Mouse (Mus musculus) midbrain, postnatal 0 days (tissue): Measurements from ENCODE around the gene Cdc42bpg. TPM values are rescaled to one million over a fixed set of nuclear protein-coding genes. Genes with fewer than 3 reads are reported as not detected.
A peak's percentile ranks its signal among the peaks of the same experiment; 100 is the strongest.

ENCODE experiments used
- ATAC-seq: fragments of 200-750 bp; cut with Nextera tagmentation; 2 replicates; pipeline ENCODE4 v1.8.0; 2017; ENCODE audit warnings: moderate number of reproducible peaks, mild to moderate bottlenecking, moderate TSS enrichment, moderate library complexity; ENCODE audit not compliant: low FRiP score
- DNase-seq: peaks from one replicate; pipeline ENCODE4 v3.0.0-alpha.2; 2015; ENCODE audit warnings: low spot score
- H3K27ac ChIP-seq: fragments of 300-500 bp; sonication (generic); 2 replicates; pipeline ENCODE4 v1.5.1; 2014; ENCODE audit warnings: low read depth, mild to moderate bottlenecking, low read length, mixed read lengths
- H3K27me3 ChIP-seq: fragments of 300-500 bp; sonication (generic); 2 replicates; pipeline ENCODE4 v1.6.1; 2014; ENCODE audit warnings: low read length, control low read depth, mixed read lengths; ENCODE audit not compliant: insufficient read depth
- H3K36me3 ChIP-seq: fragments of 300-500 bp; sonication (generic); 2 replicates; pipeline ENCODE4 v1.6.1; 2014; ENCODE audit warnings: low read length, control low read depth, mixed read lengths; ENCODE audit not compliant: insufficient read depth
- H3K4me1 ChIP-seq: fragments of 300-500 bp; sonication (generic); 2 replicates; pipeline ENCODE4 v1.6.1; 2014; ENCODE audit warnings: mild to moderate bottlenecking, control low read depth, antibody characterized with exemption, low read length, mixed read lengths; ENCODE audit not compliant: insufficient read depth
- H3K4me2 ChIP-seq: fragments of 300-500 bp; sonication (generic); 2 replicates; pipeline ENCODE4 v1.6.1; 2014; ENCODE audit warnings: low read depth, mild to moderate bottlenecking, low read length, mixed read lengths; ENCODE audit not compliant: poor library complexity, severe bottlenecking
- H3K4me3 ChIP-seq: fragments of 300-500 bp; sonication (generic); 2 replicates; pipeline ENCODE4 v1.5.1; 2014; ENCODE audit warnings: low read depth, mild to moderate bottlenecking, low read length, moderate library complexity
- H3K9ac ChIP-seq: fragments of 300-500 bp; sonication (generic); replicated peaks from 2 replicates; pipeline ENCODE4 v1.6.1; 2014; ENCODE audit warnings: mild to moderate bottlenecking, low read length, moderate library complexity, mixed read lengths; ENCODE audit not compliant: poor library complexity, severe bottlenecking
- H3K9me3 ChIP-seq: fragments of 300-500 bp; sonication (generic); 2 replicates; pipeline ENCODE4 v1.6.1; 2016; ENCODE audit warnings: low read length, control low read depth
- CTCF ChIP-seq: IDR thresholded peaks from 2 replicates; pipeline ENCODE4 v1.5.1; 2016; ENCODE audit warnings: antibody characterized with exemption, mild to moderate bottlenecking
- WGBS: fragments of 180-500 bp; shearing (Covaris S2); extraction: QIAGEN DNeasy Blood & Tissue Kit; methylation state at CpG from one replicate; pipeline ENCODE4 v1.1.7; 2014; 5-methylcytosine and 5-hydroxymethylcytosine counted together
- microRNA counts: library from miRNA; unstranded; fragments of <30 nt; microRNA quantifications from one replicate; lab custom pipeline; 2015
- microRNA-seq: library from miRNA; unstranded; fragments of <30 nt; microRNA quantifications from one replicate; pipeline ENCODE4, GENCODE M21; 2016; ENCODE audit warnings: borderline number of aligned reads
- polyA plus RNA-seq: library from polyadenylated mRNA; unstranded; fragments of >200 nt; fragmentation: Nextera tagmentation; extraction: Ambion mirVana; gene quantifications from 2 replicates; pipeline ENCODE4 v1.2.1, GENCODE M21; 2015
- total RNA-seq: library from RNA; depleted of rRNA; stranded (reverse); fragments of >200 nt; gene quantifications from 2 replicates; pipeline ENCODE4 v1.2.3, GENCODE M21; 2014; rRNA removed

The Cdc42bpg gene
- total and polyA plus RNA-seq, 2 experiments from 2014 or later = 0.67 to 4.8 TPM

- peaks cover 74% of the 10 kb centered on the region for H3K36me3 ChIP-seq
- TF ChIP-seq CTCF = peak; percentile 77
- WGBS = 63% methylated on average over 12 of the region's 12 CpGs
- no peaks in the 10 kb centered on the region for H3K9me3 ChIP-seq
- no peaks in the 10 kb centered on the region for H3K27me3 ChIP-seq
- no peak overlapping the region for H3K4me3 ChIP-seq
- H3K9ac ChIP-seq = no peak overlapping the region
- ATAC-seq (peak; percentile 29; the same call in 1 of the 2 replicates), DNase-seq (peak; percentile 88)
- H3K27ac ChIP-seq = no peak overlapping the region
- no peak overlapping the region for H3K4me2 ChIP-seq
- no peaks in the 10 kb centered on the region for H3K4me1 ChIP-seq
Observed at GRCm38 (mm10) chr19:6373539-6374400, 67.5 kb downstream of the Cdc42bpg start.

GRCm38 (mm10) chr19:6374571-6374970 is 68.3 kb downstream of the Cdc42bpg start:
- Histone ChIP-seq H3K9ac (no peak overlapping the region), H3K4me1 (no peaks in the 10 kb centered on the region), H3K9me3 (no peaks in the 10 kb centered on the region), H3K36me3 (peaks cover 71% of the 10 kb centered on the region), H3K4me3 (no peak overlapping the region), H3K27ac (no peak overlapping the region), H3K27me3 (no peaks in the 10 kb centered on the region), H3K4me2 (no peak overlapping the region)
- TF ChIP-seq CTCF = no peak
- DNase-seq = no peak
- ATAC-seq = no peak
- 97% methylated on average over 10 of the region's 10 CpGs for WGBS

MicroRNA genes within 50 kb of the gene (microRNA counts, 519-probe panel; counts per million panel counts)
- microRNA mmu-miR-192 (lab: Ali Mortazavi, UCI) = 528 counts per million, percentile 58 among the panel's probes with 10 or more counts

Small RNA genes lying within 50 kb of the gene (microRNA-seq; reads per million reads assigned to microRNA genes)
- gene Mir192 = 102 reads per million, percentile 44 among the genes with 10 or more reads in this experiment
- gene Mir194-2 = 144 reads per million, percentile 50 among the genes with 10 or more reads in this experiment
- not detected for gene Mir6989

Other genes starting within 250 kb of the Cdc42bpg start
- 34.7 and 37.3 TPM in 2 replicates for gene Mrpl49, start 248.7 kb upstream of the Cdc42bpg start, total RNA-seq
- gene Mrpl49, start 248.7 kb upstream of the Cdc42bpg start, polyA plus RNA-seq = 50.0 and 55.8 TPM in 2 replicates
- gene Fau, start 248.6 kb upstream of the Cdc42bpg start, total RNA-seq = 494 and 628 TPM in 2 replicates
- 587 and 625 TPM in 2 replicates for gene Fau, start 248.6 kb upstream of the Cdc42bpg start, polyA plus RNA-seq
- 53.3 and 59.1 TPM in 2 replicates for gene Znhit2, start 245.3 kb upstream of the Cdc42bpg start, total RNA-seq
- gene Znhit2, start 245.3 kb upstream of the Cdc42bpg start, polyA plus RNA-seq = 40.4 and 41.0 TPM in 2 replicates
- gene Tm7sf2, start 238.1 kb upstream of the Cdc42bpg start, total RNA-seq = 79.5 and 98.1 TPM in 2 replicates
- gene Tm7sf2, start 238.1 kb upstream of the Cdc42bpg start, polyA plus RNA-seq = 50.2 and 51.6 TPM in 2 replicates
- 95.7 and 114 TPM in 2 replicates for gene Vps51, start 229.2 kb upstream of the Cdc42bpg start, total RNA-seq
- 92.4 and 101 TPM in 2 replicates for gene Vps51, start 229.2 kb upstream of the Cdc42bpg start, polyA plus RNA-seq
- not detected in 2 replicates for gene Tmem262, start 226.4 kb upstream of the Cdc42bpg start, total RNA-seq
- gene Tmem262, start 226.4 kb upstream of the Cdc42bpg start, polyA plus RNA-seq = not detected in 2 replicates
- not detected in 2 replicates for gene Gm28374, start 224.2 kb upstream of the Cdc42bpg start, total RNA-seq
- gene Gm28374, start 224.2 kb upstream of the Cdc42bpg start, polyA plus RNA-seq = 0.81 and 1.1 TPM in 2 replicates
- 76.0 and 97.6 TPM in 2 replicates for gene Zfpl1, start 221.5 kb upstream of the Cdc42bpg start, total RNA-seq
- 92.0 and 99.6 TPM in 2 replicates for gene Zfpl1, start 221.5 kb upstream of the Cdc42bpg start, polyA plus RNA-seq
- gene Cdca5, start 221.5 kb upstream of the Cdc42bpg start, total RNA-seq = 1.3 and 1.6 TPM in 2 replicates
- gene Cdca5, start 221.5 kb upstream of the Cdc42bpg start, polyA plus RNA-seq = 1.6 and 1.8 TPM in 2 replicates
- not detected in 2 replicates for gene AC131692.1, start 212.0 kb upstream of the Cdc42bpg start, total RNA-seq
- not detected in 2 replicates for gene AC131692.1, start 212.0 kb upstream of the Cdc42bpg start, polyA plus RNA-seq
- gene Naaladl1, start 200.7 kb upstream of the Cdc42bpg start, total RNA-seq = 0.42 and 1.0 TPM in 2 replicates
- 0.41 and 0.53 TPM in 2 replicates for gene Naaladl1, start 200.7 kb upstream of the Cdc42bpg start, polyA plus RNA-seq
- gene Sac3d1, start 187.8 kb upstream of the Cdc42bpg start, total RNA-seq = 66.6 and 73.1 TPM in 2 replicates
- 52.6 and 53.1 TPM in 2 replicates for gene Sac3d1, start 187.8 kb upstream of the Cdc42bpg start, polyA plus RNA-seq
- 51.0 and 66.4 TPM in 2 replicates for gene Snx15, start 178.2 kb upstream of the Cdc42bpg start, total RNA-seq
- 66.1 and 69.1 TPM in 2 replicates for gene Snx15, start 178.2 kb upstream of the Cdc42bpg start, polyA plus RNA-seq
- gene Batf2, start 165.5 kb upstream of the Cdc42bpg start, total RNA-seq = not detected in 2 replicates
- not detected in 2 replicates for gene Batf2, start 165.5 kb upstream of the Cdc42bpg start, polyA plus RNA-seq
- 83.4 and 123 TPM in 2 replicates for gene Arl2, start 164.9 kb upstream of the Cdc42bpg start, total RNA-seq
- gene Arl2, start 164.9 kb upstream of the Cdc42bpg start, polyA plus RNA-seq = 159 and 174 TPM in 2 replicates
- not detected in 2 replicates for gene Majin, start 122.1 kb upstream of the Cdc42bpg start, total RNA-seq
- gene Majin, start 122.1 kb upstream of the Cdc42bpg start, polyA plus RNA-seq = 0.16 and 0.18 TPM in 2 replicates
- gene Gpha2, start 80.1 kb upstream of the Cdc42bpg start, total RNA-seq = not detected in 2 replicates
- gene Gpha2, start 80.1 kb upstream of the Cdc42bpg start, polyA plus RNA-seq = 0.31 TPM in 1 of 2 replicates, not detected in the other
- gene Ppp2r5b, start 70.6 kb upstream of the Cdc42bpg start, total RNA-seq = 248 and 256 TPM in 2 replicates
- 177 and 189 TPM in 2 replicates for gene Ppp2r5b, start 70.6 kb upstream of the Cdc42bpg start, polyA plus RNA-seq
- 34.3 and 38.2 TPM in 2 replicates for gene Atg2a, start 64.8 kb upstream of the Cdc42bpg start, total RNA-seq
- 9.6 and 9.7 TPM in 2 replicates for gene Atg2a, start 64.8 kb upstream of the Cdc42bpg start, polyA plus RNA-seq
- gene Ehd1, start 29.7 kb upstream of the Cdc42bpg start, total RNA-seq = 117 and 139 TPM in 2 replicates
- 73.0 and 74.0 TPM in 2 replicates for gene Ehd1, start 29.7 kb upstream of the Cdc42bpg start, polyA plus RNA-seq
- gene Men1, start 28.5 kb downstream of the Cdc42bpg start, total RNA-seq = 59.6 and 85.6 TPM in 2 replicates
- gene Men1, start 28.5 kb downstream of the Cdc42bpg start, polyA plus RNA-seq = 56.8 and 60.6 TPM in 2 replicates
- gene Map4k2, start 34.7 kb downstream of the Cdc42bpg start, total RNA-seq = 70.6 and 86.8 TPM in 2 replicates
- 18.1 TPM in 2 replicates for gene Map4k2, start 34.7 kb downstream of the Cdc42bpg start, polyA plus RNA-seq
- 70.5 and 92.2 TPM in 2 replicates for gene Sf1, start 57.2 kb downstream of the Cdc42bpg start, total RNA-seq
- gene Sf1, start 57.2 kb downstream of the Cdc42bpg start, polyA plus RNA-seq = 90.2 and 95.5 TPM in 2 replicates
- gene Pygm, start 77.9 kb downstream of the Cdc42bpg start, total RNA-seq = 16.4 and 25.8 TPM in 2 replicates
- 11.7 and 13.2 TPM in 2 replicates for gene Pygm, start 77.9 kb downstream of the Cdc42bpg start, polyA plus RNA-seq
- 250 and 291 TPM in 2 replicates for gene Rasgrp2, start 92.9 kb downstream of the Cdc42bpg start, total RNA-seq
- 232 and 264 TPM in 2 replicates for gene Rasgrp2, start 92.9 kb downstream of the Cdc42bpg start, polyA plus RNA-seq
- gene Nrxn2, start 112.3 kb downstream of the Cdc42bpg start, total RNA-seq = 382 and 409 TPM in 2 replicates
- gene Nrxn2, start 112.3 kb downstream of the Cdc42bpg start, polyA plus RNA-seq = 74.3 and 75.7 TPM in 2 replicates
- 0.71 TPM in 1 of 2 replicates, not detected in the other for gene Slc22a12, start 236.6 kb downstream of the Cdc42bpg start, total RNA-seq
- gene Slc22a12, start 236.6 kb downstream of the Cdc42bpg start, polyA plus RNA-seq = 0.45 and 0.57 TPM in 2 replicates